Comparison of ENCODE assay signal across 13 mouse cellular contexts in genomic region chr10:40400293-40400692, GRCm38 (mm10).
"Had no signal": no experiment of that assay in that cellular context is flagged by ENCODE, and none has a peak within 500 bp of the region (broad histone marks: within the 10 kb centered on the region; RNA-seq: fewer than 3 reads in every experiment).

No protein-coding gene starts in this region.

- H3K4me3 ChIP-seq: limb, embryonic 12.5 days; liver, embryonic 13.5 days; midbrain, embryonic 13.5 days; neural tube, embryonic 12.5 days; stomach, embryonic 15.5 days had no signal

- H3K27ac ChIP-seq: limb, embryonic 12.5 days; liver, embryonic 13.5 days; midbrain, embryonic 13.5 days; neural tube, embryonic 12.5 days; stomach, embryonic 15.5 days had no signal

- DNase-seq: kidney, postnatal 10 days; kidney, postnatal 4 days; liver; liver, embryonic 13.5 days; liver, postnatal 0 days; retina, postnatal 1 day; right cerebral cortex, postnatal 4 days; spleen, adult 18-20 months; thymus, postnatal 4 days had no signal
